ENCODE assay signal across 18 mouse cellular contexts in the genomic region with DNA sequence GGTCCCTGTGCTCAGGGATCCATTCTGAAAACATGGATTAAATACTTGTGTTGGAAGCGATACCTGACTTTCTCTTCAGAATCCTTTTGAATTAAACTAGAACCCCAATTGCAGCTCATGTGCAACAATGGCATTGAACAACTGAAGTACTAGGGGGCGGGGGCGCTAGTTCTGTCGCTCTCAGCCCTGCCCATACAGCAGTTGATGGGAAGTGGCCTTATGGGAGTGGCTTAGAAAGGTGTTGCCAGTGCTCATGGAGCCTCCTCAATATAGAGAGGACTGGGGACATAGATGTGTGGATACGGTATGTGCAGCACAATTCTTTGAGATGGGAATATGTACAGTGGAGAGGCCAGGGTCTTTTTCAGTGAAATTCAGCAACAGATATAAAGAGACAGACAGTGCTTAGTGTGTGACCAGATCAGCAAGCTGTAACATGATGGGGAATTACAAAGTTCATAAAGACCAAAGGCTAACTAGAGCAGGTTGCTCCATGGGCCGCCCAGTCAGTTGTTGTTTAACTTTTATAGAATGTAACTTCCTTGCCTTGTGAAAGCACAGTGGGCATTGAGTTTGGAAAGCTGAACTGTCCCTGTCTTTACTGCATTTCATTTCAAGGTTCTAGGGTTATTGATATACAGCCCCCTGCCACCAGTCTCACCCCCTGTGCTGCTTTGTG. TPM values are rescaled to one million over a fixed set of nuclear protein-coding genes. Genes with fewer than 3 reads are reported as not detected.
A peak's percentile ranks its signal among the peaks of the same experiment; 100 is the strongest.
DNase-seq lines count a peak whose midpoint lies in the region; ATAC-seq and TF ChIP-seq lines count a peak whose summit lies in the region.
"Had no signal": no experiment of that assay in that cellular context is flagged by ENCODE, and none has a peak within 500 bp of the region (broad histone marks: within the 10 kb centered on the region; RNA-seq: fewer than 3 reads in every experiment).

No protein-coding gene starts in this region.

- no peak overlapping the region for H3K9ac ChIP-seq in kidney, embryonic 15.5 days
- no peak overlapping the region for H3K9ac ChIP-seq in liver, embryonic 11.5 days (ENCODE audit: low read depth, low read length)
- no peak overlapping the region for H3K9ac ChIP-seq in stomach, embryonic 16.5 days (ENCODE audit: low read length)
- H3K9ac ChIP-seq: lung, embryonic 15.5 days; neural tube, embryonic 12.5 days had no signal

- peak; percentile 85 for DNase-seq in kidney, adult 2 months
- DNase-seq in kidney, postnatal 10 days, result no peak
- no peak for DNase-seq in liver, embryonic 11.5 days (ENCODE audit: low spot score)
- no peak for DNase-seq in embryonic facial prominence, embryonic 10.5 days (ENCODE audit: low spot score)
- DNase-seq: cerebellum, postnatal 14 days; heart, adult 11 months; left cerebral cortex, postnatal 4 days; thymus, postnatal 4 days had no signal

- no peak for TF ChIP-seq POLR2A in kidney, adult 2 months (IDR thresholded peaks at IDR 0.05; ENCODE audit: low read depth, low read length)

- H3K27me3 ChIP-seq in kidney, adult 2 months (replicated peaks; ENCODE audit: control insufficient read depth, insufficient read depth, low read length), result no peaks in the 10 kb centered on the region
- H3K27me3 ChIP-seq in kidney, embryonic 15.5 days, result no peaks in the 10 kb centered on the region
- H3K27me3 ChIP-seq in liver, embryonic 11.5 days (replicated peaks; ENCODE audit: control insufficient read depth, insufficient read depth, low read length), result no peaks in the 10 kb centered on the region
- H3K27me3 ChIP-seq in stomach, embryonic 16.5 days (ENCODE audit: control insufficient read depth, insufficient read depth, low read length), result no peaks in the 10 kb centered on the region
- H3K27me3 ChIP-seq in embryonic facial prominence, embryonic 10.5 days (replicated peaks; ENCODE audit: low read depth, poor library complexity, severe bottlenecking), result no peaks in the 10 kb centered on the region
- H3K27me3 ChIP-seq: lung, embryonic 15.5 days; neural tube, embryonic 12.5 days had no signal

- no peak overlapping the region for H3K4me3 ChIP-seq in kidney, adult 2 months (ENCODE audit: insufficient read depth, low read depth, low read length)
- H3K4me3 ChIP-seq in kidney, embryonic 15.5 days (replicated peaks), result no peak overlapping the region
- H3K4me3 ChIP-seq in liver, embryonic 11.5 days (ENCODE audit: low read depth, low read length), result no peak overlapping the region
- no peak overlapping the region for H3K4me3 ChIP-seq in stomach, embryonic 16.5 days (replicated peaks; ENCODE audit: low read length)
- H3K4me3 ChIP-seq in embryonic facial prominence, embryonic 10.5 days, result no peak overlapping the region
- H3K4me3 ChIP-seq: layer of hippocampus, adult 2 months; lung, embryonic 15.5 days; neural tube, embryonic 12.5 days had no signal

- H3K36me3 ChIP-seq in kidney, adult 2 months (ENCODE audit: control insufficient read depth, insufficient read depth, low read length), result no peaks in the 10 kb centered on the region
- peaks cover 6% of the 10 kb centered on the region; the same call in 1 of the 2 replicates for H3K36me3 ChIP-seq in kidney, embryonic 15.5 days
- 0 out of 2 replicates have a peak, but pooled peaks cover 2% of the 10 kb centered on the region for H3K36me3 ChIP-seq in liver, embryonic 11.5 days (ENCODE audit: control insufficient read depth, insufficient read depth, low read length)
- H3K36me3 ChIP-seq in stomach, embryonic 16.5 days (ENCODE audit: control insufficient read depth, insufficient read depth, low read length), result no peaks in the 10 kb centered on the region
- peaks cover 8% of the 10 kb centered on the region for H3K36me3 ChIP-seq in embryonic facial prominence, embryonic 10.5 days (replicated peaks)
- H3K36me3 ChIP-seq: lung, embryonic 15.5 days; neural tube, embryonic 12.5 days had no signal

- no peak; the same call in 1 of the 2 replicates for ATAC-seq in kidney, embryonic 15.5 days (replicated peaks; ENCODE audit: low FRiP score)
- no peak; the same call in 1 of the 2 replicates for ATAC-seq in liver, embryonic 11.5 days (replicated peaks; ENCODE audit: low FRiP score)
- peak; percentile 37; the same call in 1 of the 2 replicates for ATAC-seq in stomach, embryonic 16.5 days (ENCODE audit: insufficient read depth, low FRiP score)
- no peak for ATAC-seq in erythroblast, adult 5-6 weeks (replicated peaks; ENCODE audit: low FRiP score, poor library complexity, severe bottlenecking)
- no peak for ATAC-seq in erythroid progenitor cell, adult 5-6 weeks (replicated peaks; ENCODE audit: low FRiP score, poor library complexity, severe bottlenecking)
- ATAC-seq: hindbrain, postnatal 0 days had no signal

- no peaks in the 10 kb centered on the region for H3K9me3 ChIP-seq in kidney, embryonic 15.5 days (replicated peaks)
- H3K9me3 ChIP-seq in liver, embryonic 11.5 days (ENCODE audit: control insufficient read depth, low read length), result no peaks in the 10 kb centered on the region
- no peaks in the 10 kb centered on the region for H3K9me3 ChIP-seq in stomach, embryonic 16.5 days (replicated peaks; ENCODE audit: control insufficient read depth, low read length)
- no peaks in the 10 kb centered on the region for H3K9me3 ChIP-seq in embryonic facial prominence, embryonic 10.5 days
- H3K9me3 ChIP-seq: lung, embryonic 15.5 days; neural tube, embryonic 12.5 days had no signal

- no peak for TF ChIP-seq CTCF in kidney, adult 2 months (conservative IDR thresholded peaks at IDR 0.05; ENCODE audit: insufficient read depth, insufficient read length, low read depth, low read length)

- H3K4me1 ChIP-seq in kidney, adult 2 months (ENCODE audit: control insufficient read depth, insufficient read depth, low read length), result peaks cover 26% of the 10 kb centered on the region
- peaks cover 8% of the 10 kb centered on the region for H3K4me1 ChIP-seq in kidney, embryonic 15.5 days
- peaks cover 6% of the 10 kb centered on the region; the same call in 1 of the 2 replicates for H3K4me1 ChIP-seq in liver, embryonic 11.5 days (replicated peaks; ENCODE audit: control insufficient read depth, insufficient read depth, low read length)
- H3K4me1 ChIP-seq in stomach, embryonic 16.5 days (ENCODE audit: control insufficient read depth, insufficient read depth, low read length), result no peaks in the 10 kb centered on the region
- no peaks in the 10 kb centered on the region for H3K4me1 ChIP-seq in embryonic facial prominence, embryonic 10.5 days
- H3K4me1 ChIP-seq: lung, embryonic 15.5 days; neural tube, embryonic 12.5 days had no signal

- H3K27ac ChIP-seq in kidney, adult 2 months (ENCODE audit: insufficient read depth, low read depth, low read length), result peak overlapping the region; percentile 87
- peak overlapping the region; percentile 62; the same call in 1 of the 2 replicates for H3K27ac ChIP-seq in kidney, embryonic 15.5 days
- peak overlapping the region; percentile 53; the same call in 1 of the 2 replicates for H3K27ac ChIP-seq in liver, embryonic 11.5 days (ENCODE audit: low read depth, low read length)
- no peak overlapping the region for H3K27ac ChIP-seq in stomach, embryonic 16.5 days (ENCODE audit: low read length)
- no peak overlapping the region for H3K27ac ChIP-seq in embryonic facial prominence, embryonic 10.5 days (replicated peaks)
- H3K27ac ChIP-seq: hindbrain, postnatal 0 days; layer of hippocampus, adult 2 months; lung, embryonic 15.5 days; macrophage; neural tube, embryonic 12.5 days had no signal

- 64% methylated on average over 6 of the region's 6 CpGs for WGBS in kidney, adult 2 months
- WGBS in kidney, embryonic 15.5 days, result 87% methylated on average over 6 of the region's 6 CpGs
- WGBS in liver, embryonic 11.5 days, result 79% methylated on average over 6 of the region's 6 CpGs
- WGBS in stomach, embryonic 16.5 days, result 81% methylated on average over 6 of the region's 6 CpGs
- 85% methylated on average over 6 of the region's 6 CpGs for WGBS in embryonic facial prominence, embryonic 10.5 days

- no peak overlapping the region for H3K4me2 ChIP-seq in kidney, embryonic 15.5 days
- no peak overlapping the region for H3K4me2 ChIP-seq in liver, embryonic 11.5 days
- H3K4me2 ChIP-seq in stomach, embryonic 16.5 days (ENCODE audit: low read depth, low read length), result no peak overlapping the region
- H3K4me2 ChIP-seq: lung, embryonic 15.5 days; midbrain, embryonic 11.5 days; neural tube, embryonic 12.5 days had no signal

RNA-seq across cellular contexts. Expression of gene Abl1, which starts 31.2 kb away (rescaled TPM):
- polyA plus RNA-seq in kidney, adult 2 months (2012; rRNA removed), result 30.5 and 38.6 TPM in 2 replicates
- 43.9 and 46.2 TPM in 2 replicates for polyA plus RNA-seq in kidney, embryonic 15.5 days (2015; fragmentation: Nextera tagmentation; extraction: Ambion mirVana)
- 26.7 and 28.9 TPM in 2 replicates for polyA plus RNA-seq in liver, embryonic 11.5 days (2014; fragmentation: Nextera tagmentation; extraction: Ambion mirVana)
- 30.4 and 32.2 TPM in 2 replicates for polyA plus RNA-seq in stomach, embryonic 16.5 days (2015; fragmentation: Nextera tagmentation; extraction: Ambion mirVana)
- 13.8 and 14.0 TPM in 2 replicates for total RNA-seq in erythroblast, adult 5-6 weeks (2015; ENCODE audit: low replicate concordance)
- total RNA-seq in erythroblast, adult 5-6 weeks (2017; ENCODE audit: low replicate concordance), result 9.5 and 13.4 TPM in 2 replicates
- polyA plus RNA-seq in embryonic facial prominence, embryonic 10.5 days (2016; fragmentation: Nextera tagmentation; extraction: Ambion mirVana), result 62.8 and 64.8 TPM in 2 replicates
- 10.1 and 26.8 TPM in 2 replicates for total RNA-seq in erythroid progenitor cell, adult 5-6 weeks (2015; ENCODE audit: low replicate concordance)
- 24.1 and 26.5 TPM in 2 replicates for total RNA-seq in erythroid progenitor cell, adult 5-6 weeks (2017; ENCODE audit: low replicate concordance)

RNA-seq across cellular contexts. Expression of gene Exosc2, which starts 48.8 kb away (rescaled TPM):
- polyA plus RNA-seq in kidney, adult 2 months (2012; rRNA removed), result 9.8 and 11.4 TPM in 2 replicates
- polyA plus RNA-seq in kidney, embryonic 15.5 days (2015; fragmentation: Nextera tagmentation; extraction: Ambion mirVana), result 75.7 and 77.7 TPM in 2 replicates
- polyA plus RNA-seq in liver, embryonic 11.5 days (2014; fragmentation: Nextera tagmentation; extraction: Ambion mirVana), result 86.0 and 96.1 TPM in 2 replicates
- 52.2 and 54.4 TPM in 2 replicates for polyA plus RNA-seq in stomach, embryonic 16.5 days (2015; fragmentation: Nextera tagmentation; extraction: Ambion mirVana)
- 9.6 and 9.8 TPM in 2 replicates for total RNA-seq in erythroblast, adult 5-6 weeks (2015; ENCODE audit: low replicate concordance)
- total RNA-seq in erythroblast, adult 5-6 weeks (2017; ENCODE audit: low replicate concordance), result 9.2 and 9.8 TPM in 2 replicates
- 107 and 112 TPM in 2 replicates for polyA plus RNA-seq in embryonic facial prominence, embryonic 10.5 days (2016; fragmentation: Nextera tagmentation; extraction: Ambion mirVana)
- 13.4 and 15.9 TPM in 2 replicates for total RNA-seq in erythroid progenitor cell, adult 5-6 weeks (2015; ENCODE audit: low replicate concordance)
- 12.6 and 25.5 TPM in 2 replicates for total RNA-seq in erythroid progenitor cell, adult 5-6 weeks (2017; ENCODE audit: low replicate concordance)

Comparison
In these comparisons a context has a peak if more than half of its experiments do, and no peak if none do; other contexts are left out.
1. H3K27ac ChIP-seq: peak in kidney, adult 2 months (single experiment), kidney, embryonic 15.5 days (single experiment) and liver, embryonic 11.5 days (single experiment); none in stomach, embryonic 16.5 days (single experiment) and embryonic facial prominence, embryonic 10.5 days (single experiment).